Mouse (Mus musculus): ENCODE results near the gene Tgfbr1.

The Tgfbr1 gene

GRCm38 (mm10) chr4:47420191-47420590 is 67.2 kb downstream of the Tgfbr1 start:
- CTCF ChIA-PET = interaction anchor here (0.6 kb wide), 1 partner anchor 948 kb away, joined by 4 read pairs; no protein-coding TSS in a partner anchor

- CTCF ChIA-PET = no interaction called here
These were observed 69.2 kb downstream of the Tgfbr1 start for GRCm38 (mm10) chr4:47422194-47422593.

- CTCF ChIA-PET = no interaction called here
These were observed 69.9 kb downstream of the Tgfbr1 start for GRCm38 (mm10) chr4:47422946-47423345.

- CTCF ChIA-PET = no interaction called here
These were observed 71.4 kb downstream of the Tgfbr1 start for GRCm38 (mm10) chr4:47424376-47424775.

GRCm38 (mm10) chr4:47425247-47425830 is 72.3 kb downstream of the Tgfbr1 start:
- CTCF ChIA-PET = no interaction called here

- CTCF ChIA-PET = interaction anchor here (0.6 kb wide), 1 partner anchor 54 kb away, joined by 6 read pairs; no protein-coding TSS in a partner anchor
These were observed 74.6 kb downstream of the Tgfbr1 start for GRCm38 (mm10) chr4:47427606-47428005.

GRCm38 (mm10) chr4:47430557-47430956 is 77.5 kb downstream of the Tgfbr1 start:
- CTCF ChIA-PET = no interaction called here

- CTCF ChIA-PET = interaction anchor here (0.6 kb wide), 1 partner anchor 520 kb away, joined by 5 read pairs; no protein-coding TSS in a partner anchor
These were observed 78.1 kb downstream of the Tgfbr1 start for GRCm38 (mm10) chr4:47431081-47431480.

GRCm38 (mm10) chr4:47432766-47433165 is 79.7 kb downstream of the Tgfbr1 start:
- CTCF ChIA-PET = no interaction called here

GRCm38 (mm10) chr4:47435131-47435530 is 82.1 kb downstream of the Tgfbr1 start:
- CTCF ChIA-PET = no interaction called here

GRCm38 (mm10) chr4:47435566-47436360 is 82.7 kb downstream of the Tgfbr1 start:
- CTCF ChIA-PET = no interaction called here

- CTCF ChIA-PET = interaction anchor here (0.6 to 0.9 kb wide), 7 partner anchors 11 to 203 kb away, joined by 3 to 25 read pairs (median 3); no protein-coding TSS in a partner anchor
These were observed 84.6 kb downstream of the Tgfbr1 start for GRCm38 (mm10) chr4:47437365-47438340.

GRCm38 (mm10) chr4:47438956-47439355 is 85.9 kb downstream of the Tgfbr1 start:
- CTCF ChIA-PET = interaction anchor here (0.6 to 0.8 kb wide), 3 partner anchors 21 to 1086 kb away, joined by 3 to 13 read pairs (median 3); no protein-coding TSS in a partner anchor

GRCm38 (mm10) chr4:47440951-47441350 is 87.9 kb downstream of the Tgfbr1 start:
- CTCF ChIA-PET = interaction anchor here (0.6 to 1.0 kb wide), 2 partner anchors 62 to 77 kb away, joined by 3 read pairs; no protein-coding TSS in a partner anchor

- CTCF ChIA-PET = no interaction called here
These were observed 95.5 kb downstream of the Tgfbr1 start for GRCm38 (mm10) chr4:47448526-47448925.

- CTCF ChIA-PET = interaction anchor here (0.8 kb wide), 1 partner anchor 11 kb away, joined by 3 read pairs; no protein-coding TSS in a partner anchor
These were observed 96.1 kb downstream of the Tgfbr1 start for GRCm38 (mm10) chr4:47449116-47449515.

GRCm38 (mm10) chr4:47449586-47450522 is 96.8 kb downstream of the Tgfbr1 start:
- CTCF ChIA-PET = interaction anchor here (0.8 kb wide), 1 partner anchor 12 kb away, joined by 3 read pairs; no protein-coding TSS in a partner anchor
